Mouse (Mus musculus): Measurements from ENCODE around the gene Rac2.

The Rac2 gene

GRCm38 (mm10) chr15:78572658-78573397, at the start of gene Rac2:
TSS of gene Rac2 (minus strand) at chr15:78572783.
- DNase-seq = no peak

GRCm38 (mm10) chr15:78616973-78617372, 44.4 kb upstream of the Rac2 start:
- DNase-seq = no peak

- DNase-seq = no peak
Measured at GRCm38 (mm10) chr15:78614536-78614935, 42.0 kb upstream of the Rac2 start.

- DNase-seq = peak; percentile 48
Measured at GRCm38 (mm10) chr15:78610705-78611462, 38.3 kb upstream of the Rac2 start.

GRCm38 (mm10) chr15:78607463-78607862, 34.9 kb upstream of the Rac2 start:
- DNase-seq = no peak

GRCm38 (mm10) chr15:78606059-78606458, 33.5 kb upstream of the Rac2 start:
- DNase-seq = peak; percentile 24

- no peak for DNase-seq
Measured at GRCm38 (mm10) chr15:78605371-78605791, 32.8 kb upstream of the Rac2 start.

- no peak for DNase-seq
Measured at GRCm38 (mm10) chr15:78604255-78604654, 31.7 kb upstream of the Rac2 start.

GRCm38 (mm10) chr15:78601180-78601579, 28.6 kb upstream of the Rac2 start:
- DNase-seq = no peak

- no peak for DNase-seq
Measured at GRCm38 (mm10) chr15:78599529-78600193, 27.1 kb upstream of the Rac2 start.

GRCm38 (mm10) chr15:78599124-78599523, 26.5 kb upstream of the Rac2 start:
- DNase-seq = no peak

GRCm38 (mm10) chr15:78597729-78598128, 25.1 kb upstream of the Rac2 start:
- peak; percentile 40 for DNase-seq

- DNase-seq = peak; percentile 38
Measured at GRCm38 (mm10) chr15:78596914-78597313, 24.3 kb upstream of the Rac2 start, which contains the start of gene Cyth4. TSS of gene Cyth4 (plus strand) at chr15:78597047.

- DNase-seq = no peak
Measured at GRCm38 (mm10) chr15:78596504-78596903, 23.9 kb upstream of the Rac2 start.

- no peak for DNase-seq
Measured at GRCm38 (mm10) chr15:78595468-78595867, 22.9 kb upstream of the Rac2 start.

- no peak for DNase-seq
Measured at GRCm38 (mm10) chr15:78594831-78595230, 22.2 kb upstream of the Rac2 start.

- DNase-seq = no peak
Measured at GRCm38 (mm10) chr15:78593896-78594425, 21.4 kb upstream of the Rac2 start.

GRCm38 (mm10) chr15:78592452-78592968, 19.9 kb upstream of the Rac2 start:
- no peak for DNase-seq

- no peak for DNase-seq
Measured at GRCm38 (mm10) chr15:78591680-78592451, 19.3 kb upstream of the Rac2 start.

GRCm38 (mm10) chr15:78590785-78591184, 18.2 kb upstream of the Rac2 start:
- no peak for DNase-seq

GRCm38 (mm10) chr15:78589936-78590335, 17.4 kb upstream of the Rac2 start:
- DNase-seq = no peak

GRCm38 (mm10) chr15:78588900-78589299, 16.3 kb upstream of the Rac2 start:
- no peak for DNase-seq
